Mouse (Mus musculus) thymus, postnatal 25 days (tissue): ENCODE measurements at regions not wholly inside any gene's neighbourhood (a gene's known extent, or its start where the extent isn't known, plus 50 kb on each side); places are given as distances from the start of the nearest gene placed in this dataset.
A peak's percentile ranks its signal among the peaks of the same experiment; 100 is the strongest.

Experiments used
- DNase-seq: peaks from one replicate; pipeline ENCODE4 v3.0.0; 2022

GRCm38 (mm10) chr12:112395909-112396308, 93.3 kb upstream of the A530016L24Rik start:
- DNase-seq: no peak

- DNase-seq: no peak
Measured at GRCm38 (mm10) chr12:112403688-112404240, 85.5 kb upstream of the A530016L24Rik start.

GRCm38 (mm10) chr12:112404338-112404737, 84.9 kb upstream of the A530016L24Rik start:
- no peak for DNase-seq

- no peak for DNase-seq
Measured at GRCm38 (mm10) chr12:112405781-112406213, 83.5 kb upstream of the A530016L24Rik start.

GRCm38 (mm10) chr12:112411612-112412350, 77.5 kb upstream of the A530016L24Rik start:
- peak; percentile 12 for DNase-seq

- no peak for DNase-seq
Measured at GRCm38 (mm10) chr12:112412351-112412697, 76.9 kb upstream of the A530016L24Rik start.

GRCm38 (mm10) chr12:112415926-112416473, 73.2 kb upstream of the A530016L24Rik start:
- DNase-seq: no peak

- no peak for DNase-seq
Measured at GRCm38 (mm10) chr12:112416537-112416936, 72.7 kb upstream of the A530016L24Rik start.

GRCm38 (mm10) chr12:112418636-112419035, 70.6 kb upstream of the A530016L24Rik start:
- DNase-seq: no peak

GRCm38 (mm10) chr12:112422177-112422576, 67.1 kb upstream of the A530016L24Rik start:
- DNase-seq: no peak

- no peak for DNase-seq
Measured at GRCm38 (mm10) chr12:112424150-112424549, 65.1 kb upstream of the A530016L24Rik start.

GRCm38 (mm10) chr12:112426681-112427080, 62.6 kb upstream of the A530016L24Rik start:
- DNase-seq: no peak

GRCm38 (mm10) chr12:112430104-112430846, 59.0 kb upstream of the A530016L24Rik start:
- no peak for DNase-seq

GRCm38 (mm10) chr12:112433315-112433714, 55.9 kb upstream of the A530016L24Rik start:
- DNase-seq: no peak

- no peak for DNase-seq
Measured at GRCm38 (mm10) chr12:112434673-112435294, 54.5 kb upstream of the A530016L24Rik start.

- DNase-seq: no peak
Measured at GRCm38 (mm10) chr12:112435295-112436110, 53.7 kb upstream of the A530016L24Rik start.

GRCm38 (mm10) chr12:112437046-112437445, 52.2 kb upstream of the A530016L24Rik start:
- DNase-seq: no peak

- no peak for DNase-seq
Measured at GRCm38 (mm10) chr12:112438206-112438605, 51.0 kb upstream of the A530016L24Rik start.
